Mouse (Mus musculus): ENCODE results near the gene Ctf1. TPM values are rescaled to one million over a fixed set of nuclear protein-coding genes. Genes with fewer than 3 reads are reported as not detected.
"Not testable (repeated sequence)": the region's sequence is repeated elsewhere in the genome, so short reads cannot be mapped to it uniquely, and the experiment has no call there.

Ctf1 gene
- total RNA-seq, 2 experiments from 2014 or later, result 2.4 TPM

- DNase-seq (ENCODE audit: extremely low spot score in 1 of 2, low spot score in 1 of 2), result no peak
Observed at GRCm38 (mm10) chr7:127725924-127726323, 13.4 kb downstream of the Ctf1 start.

- DNase-seq (ENCODE audit: extremely low spot score in 1 of 2, low spot score in 1 of 2), result no peak
Observed at GRCm38 (mm10) chr7:127727898-127728297, 15.4 kb downstream of the Ctf1 start.

GRCm38 (mm10) chr7:127730170-127730569, 17.6 kb downstream of the Ctf1 start:
- DNase-seq (ENCODE audit: extremely low spot score in 1 of 2, low spot score in 1 of 2), result no peak

- not testable (repeated sequence) for DNase-seq (ENCODE audit: extremely low spot score in 1 of 2, low spot score in 1 of 2)
Observed at GRCm38 (mm10) chr7:127732066-127732465, 19.5 kb downstream of the Ctf1 start, which contains the start of gene Ctf2. Gene Ctf2 (minus strand): TSS chr7:127732166.

- DNase-seq (ENCODE audit: extremely low spot score in 1 of 2, low spot score in 1 of 2), result peak; percentile 41 to 76
Observed at GRCm38 (mm10) chr7:127744366-127745045, 32.0 kb downstream of the Ctf1 start, which contains the start of gene Fbxl19. Gene Fbxl19 (plus strand): TSS chr7:127744543.

GRCm38 (mm10) chr7:127745251-127745651, 32.7 kb downstream of the Ctf1 start:
- peak; percentile 70 to 74 for DNase-seq (ENCODE audit: extremely low spot score in 1 of 2, low spot score in 1 of 2)

- DNase-seq (ENCODE audit: extremely low spot score in 1 of 2, low spot score in 1 of 2), result peak; percentile 74 to 88
Observed at GRCm38 (mm10) chr7:127745652-127746493, 33.3 kb downstream of the Ctf1 start.

GRCm38 (mm10) chr7:127746494-127747491, 34.3 kb downstream of the Ctf1 start:
- DNase-seq (ENCODE audit: extremely low spot score in 1 of 2, low spot score in 1 of 2), result no peak

GRCm38 (mm10) chr7:127747559-127748234, 35.2 kb downstream of the Ctf1 start:
- no peak for DNase-seq (ENCODE audit: extremely low spot score in 1 of 2, low spot score in 1 of 2)

- DNase-seq (ENCODE audit: extremely low spot score in 1 of 2, low spot score in 1 of 2), result no peak
Observed at GRCm38 (mm10) chr7:127748235-127748560, 35.7 kb downstream of the Ctf1 start.

GRCm38 (mm10) chr7:127750131-127751127, 37.9 kb downstream of the Ctf1 start:
- no peak for DNase-seq (ENCODE audit: extremely low spot score in 1 of 2, low spot score in 1 of 2)

- no peak for DNase-seq (ENCODE audit: extremely low spot score in 1 of 2, low spot score in 1 of 2)
Observed at GRCm38 (mm10) chr7:127751619-127752018, 39.1 kb downstream of the Ctf1 start.

GRCm38 (mm10) chr7:127752069-127752468, 39.5 kb downstream of the Ctf1 start:
- DNase-seq (ENCODE audit: extremely low spot score in 1 of 2, low spot score in 1 of 2), result no peak

- DNase-seq (ENCODE audit: extremely low spot score in 1 of 2, low spot score in 1 of 2), result no peak
Observed at GRCm38 (mm10) chr7:127753158-127753557, 40.6 kb downstream of the Ctf1 start.

- no peak for DNase-seq (ENCODE audit: extremely low spot score in 1 of 2, low spot score in 1 of 2)
Observed at GRCm38 (mm10) chr7:127753741-127754140, 41.2 kb downstream of the Ctf1 start.

GRCm38 (mm10) chr7:127759716-127760115, 47.2 kb downstream of the Ctf1 start:
- DNase-seq (ENCODE audit: extremely low spot score in 1 of 2, low spot score in 1 of 2), result no peak

- DNase-seq (ENCODE audit: extremely low spot score in 1 of 2, low spot score in 1 of 2), result no peak
Observed at GRCm38 (mm10) chr7:127760478-127760877, 47.9 kb downstream of the Ctf1 start.

GRCm38 (mm10) chr7:127761026-127761425, 48.5 kb downstream of the Ctf1 start:
- DNase-seq (ENCODE audit: extremely low spot score in 1 of 2, low spot score in 1 of 2), result peak in 1 of 2 experiments; percentile 69

GRCm38 (mm10) chr7:127763642-127764041, 51.1 kb downstream of the Ctf1 start:
- no peak for DNase-seq (ENCODE audit: extremely low spot score in 1 of 2, low spot score in 1 of 2)

Data from layer of hippocampus, postnatal 25 days (tissue).